Mouse (Mus musculus) erythroid progenitor cell, adult 5-6 weeks (primary cell): ENCODE data around the gene D1Ertd622e. TPM values are rescaled to one million over a fixed set of nuclear protein-coding genes. Genes with fewer than 3 reads are reported as not detected.
"Not testable (repeated sequence)": the region's sequence is repeated elsewhere in the genome, so short reads cannot be mapped to it uniquely, and the experiment has no call there.

Source experiments
- ATAC-seq: replicated peaks from 2 replicates; pipeline ENCODE4 v1.8.0; 2016; ENCODE audit warnings: moderate number of reproducible peaks, mild to moderate bottlenecking, moderate TSS enrichment, inconsistent platforms; ENCODE audit not compliant: poor library complexity, low FRiP score, severe bottlenecking
- total RNA-seq, 2 experiments: library from RNA; stranded (forward) in 1 of 2; stranded (reverse) in 1 of 2; fragments of 150-400 nt in 1 of 2; fragments of 186-747, 209-891 nt in 1 of 2; gene quantifications; 2 replicates each; pipeline versions ENCODE4 v1.2.3 to v1.2.4; 2015 to 2017; ENCODE audit warnings: low replicate concordance in 2 of 2

Gene D1Ertd622e
- total RNA-seq, 2 experiments from 2014 or later: 66.3 to 69.6 TPM

- ATAC-seq: no peak
Measured at GRCm38 (mm10) chr1:97585106-97585505, 76.8 kb downstream of the D1Ertd622e start.

DNA sequence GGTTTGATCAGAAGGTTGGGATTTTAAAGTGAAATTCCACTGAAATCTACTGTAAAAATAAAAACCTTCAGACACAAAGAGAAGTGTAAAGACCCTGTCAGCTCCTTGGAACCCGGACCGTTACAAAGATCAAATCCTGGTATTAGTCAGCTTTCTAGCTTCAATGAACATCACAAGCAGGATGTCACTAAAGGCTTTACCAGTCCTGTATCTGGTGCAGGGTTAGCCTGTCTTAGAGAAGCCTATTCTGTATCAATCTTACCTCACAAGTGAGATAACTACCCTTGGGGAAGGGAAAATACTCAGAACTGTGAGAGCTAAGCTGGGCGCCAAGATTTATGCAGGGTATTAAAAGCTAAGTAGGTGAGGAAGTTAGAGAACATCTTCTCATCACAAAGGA is 77.7 kb downstream of the D1Ertd622e start:
- ATAC-seq: no peak

DNA sequence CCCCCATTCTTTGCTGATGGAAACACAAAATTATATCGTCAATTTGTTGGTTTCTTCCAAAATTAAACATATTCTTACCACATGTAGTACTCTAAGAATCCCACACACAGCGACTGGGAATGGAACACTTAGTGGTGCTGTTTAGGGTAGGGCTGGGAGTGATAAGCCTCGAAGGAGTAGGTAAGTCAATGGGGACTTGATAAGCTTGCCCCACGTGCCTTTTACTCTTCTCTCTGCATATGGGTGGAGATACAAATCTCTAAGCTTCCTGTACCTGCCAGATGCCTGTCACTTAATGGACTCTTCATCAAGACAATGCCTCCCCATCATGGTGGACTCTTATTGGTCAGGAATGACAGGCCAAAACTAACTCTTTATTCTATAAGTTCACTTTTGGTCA is 78.8 kb downstream of the D1Ertd622e start:
- no peak for ATAC-seq

DNA sequence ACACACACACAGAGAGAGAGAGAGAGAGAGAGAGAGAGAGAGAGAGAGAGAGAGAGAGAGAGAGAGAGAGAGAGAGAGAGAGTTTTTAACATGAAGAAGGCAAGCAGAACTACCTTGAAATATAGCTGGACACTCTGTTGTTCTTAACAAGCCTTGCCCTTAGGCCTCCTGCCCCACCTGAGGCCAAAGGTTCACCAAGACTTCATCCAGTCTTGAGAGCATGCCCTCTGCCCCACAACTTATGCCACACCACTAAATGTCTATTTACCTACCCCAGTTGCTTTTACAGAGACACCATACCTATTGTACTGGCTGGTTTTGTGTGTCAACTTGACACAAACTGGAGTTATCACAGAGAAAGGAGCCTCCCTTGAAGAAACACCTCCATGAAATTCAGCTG is 81.2 kb downstream of the D1Ertd622e start:
- ATAC-seq: not testable (repeated sequence)

GRCm38 (mm10) chr1:97580270-97580669 is 81.6 kb downstream of the D1Ertd622e start:
- no peak for ATAC-seq

DNA sequence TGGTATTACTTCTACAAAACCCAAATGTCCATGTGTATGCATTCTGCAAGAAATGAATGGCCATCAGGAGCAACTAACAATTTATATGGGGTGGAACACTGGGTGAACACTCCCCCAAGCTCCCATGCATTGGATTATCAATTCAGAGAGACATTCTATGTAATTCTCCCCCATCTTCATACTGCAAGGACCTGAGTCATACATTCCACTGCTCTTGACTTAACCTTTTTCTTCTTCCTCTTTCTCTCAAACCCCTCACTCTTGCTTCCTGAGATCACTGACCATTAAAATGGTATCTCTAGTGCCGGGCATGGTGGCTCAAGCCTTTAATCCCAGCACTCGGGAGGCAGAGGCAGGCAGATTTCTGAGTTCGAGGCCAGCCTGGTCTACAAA is 83.9 kb downstream of the D1Ertd622e start:
- ATAC-seq: no peak

DNA sequence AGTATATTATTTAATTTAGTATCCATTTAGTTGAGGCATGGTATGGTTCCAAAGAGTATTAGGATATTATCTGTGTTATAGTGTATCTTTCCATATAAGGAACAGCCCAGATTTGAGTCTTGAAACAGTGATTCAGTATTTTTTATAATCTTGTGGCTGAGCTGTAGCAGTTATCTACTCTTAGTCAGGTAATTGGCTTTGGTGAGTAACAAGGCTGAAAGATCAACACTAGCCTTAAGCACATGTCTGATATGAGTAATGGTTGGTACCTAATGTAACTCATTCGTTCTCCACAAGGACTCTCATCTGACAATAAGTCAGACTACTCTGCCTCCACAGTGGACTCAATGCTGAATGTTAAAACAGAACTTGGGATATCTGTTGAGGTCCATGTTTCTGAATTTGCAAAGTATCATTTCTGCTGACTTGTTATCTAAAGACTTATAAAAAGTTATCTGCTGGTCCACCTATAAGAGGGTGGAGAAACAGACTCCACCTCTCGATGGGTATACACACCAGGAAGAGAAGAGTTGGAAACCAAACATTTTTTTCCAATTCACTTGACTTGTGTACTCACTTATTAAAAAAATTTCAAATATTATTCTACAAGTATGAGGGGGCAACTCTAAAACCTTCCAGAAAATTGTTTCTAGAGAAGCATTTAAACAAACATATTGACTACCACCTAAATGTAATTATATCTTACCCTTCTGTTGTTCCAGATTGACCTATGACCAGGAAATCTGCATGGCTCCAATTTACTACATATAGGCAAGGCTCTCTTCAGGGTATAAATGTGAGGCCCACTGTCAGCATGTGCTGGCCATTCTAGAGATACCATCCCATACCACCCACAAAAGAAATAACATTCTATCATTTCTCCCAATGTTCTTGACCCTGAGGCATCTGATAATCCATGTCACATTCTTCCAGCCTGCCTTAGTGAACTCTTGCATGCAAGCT is 84.5 kb downstream of the D1Ertd622e start:
- ATAC-seq: no peak

DNA sequence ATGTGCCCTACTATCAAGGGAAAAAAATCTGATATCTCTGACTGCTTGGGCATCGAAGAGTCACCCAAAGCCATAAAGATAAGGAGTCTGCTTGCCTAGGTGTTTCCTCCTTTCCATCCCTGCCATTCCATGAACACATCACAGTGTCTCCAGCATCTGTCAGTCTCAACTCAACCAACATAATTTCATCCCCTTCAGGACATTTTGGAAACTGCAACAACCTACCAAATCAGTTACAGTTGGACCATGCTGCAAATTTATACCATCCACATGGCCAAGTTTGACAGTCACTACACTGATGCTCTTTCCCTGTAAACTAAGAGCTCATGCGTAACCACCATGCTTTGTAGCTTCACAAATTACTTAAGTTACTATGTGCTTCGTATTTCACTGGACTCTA is 85.3 kb downstream of the D1Ertd622e start:
- ATAC-seq: no peak

- no peak for ATAC-seq
Measured at GRCm38 (mm10) chr1:97570814-97571213, 91.1 kb downstream of the D1Ertd622e start.

- no peak for ATAC-seq
Measured at GRCm38 (mm10) chr1:97567956-97568355, 93.9 kb downstream of the D1Ertd622e start.

DNA sequence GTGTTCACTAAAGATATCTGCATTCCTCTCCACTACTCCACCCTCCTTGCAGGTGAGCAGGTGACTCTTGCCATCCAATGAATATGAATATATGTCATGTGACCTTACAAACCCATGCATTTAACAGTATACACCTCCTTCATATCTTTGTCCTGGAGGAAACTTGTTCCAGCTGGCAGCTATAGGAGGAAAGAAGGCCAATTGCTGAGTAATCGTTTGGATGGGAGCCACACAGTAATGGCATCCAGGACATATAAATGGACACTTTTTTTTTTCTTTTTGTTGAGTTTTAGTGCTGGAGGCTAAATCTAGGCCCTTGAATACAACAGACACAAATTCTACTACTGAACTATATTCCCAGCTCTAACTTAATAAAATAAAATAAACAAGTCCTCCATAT is 97.2 kb downstream of the D1Ertd622e start:
- no peak for ATAC-seq

DNA sequence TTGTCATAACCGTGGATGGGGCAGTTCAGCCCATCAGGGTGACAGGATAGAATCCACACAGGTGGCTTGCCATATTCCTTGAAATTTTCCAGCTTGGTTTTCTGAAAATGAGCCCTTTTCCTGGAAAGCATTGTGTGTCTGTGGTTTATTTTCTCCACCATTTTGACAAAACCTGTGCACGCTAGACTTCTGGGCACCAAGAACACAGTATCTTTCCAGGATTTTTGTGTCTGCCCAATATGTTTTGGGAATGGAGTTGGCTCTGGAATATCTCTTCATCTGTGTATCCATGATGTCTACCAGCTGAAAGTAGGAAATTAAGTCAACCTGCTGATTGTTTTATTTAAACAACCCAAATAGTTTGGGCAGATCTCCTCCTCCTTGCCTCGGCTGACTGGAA is 99.0 kb downstream of the D1Ertd622e start:
- ATAC-seq: no peak

Other genes with a start within 250 kb of the D1Ertd622e start
- gene Gin1, start 108.1 kb upstream of the D1Ertd622e start, total RNA-seq (2015; ENCODE audit: low replicate concordance): 13.0 and 24.3 TPM in 2 replicates
- gene Gin1, start 108.1 kb upstream of the D1Ertd622e start, total RNA-seq (2017; ENCODE audit: low replicate concordance): 21.6 and 26.6 TPM in 2 replicates
- 6.8 and 14.3 TPM in 2 replicates for gene Ppip5k2, start 108.3 kb upstream of the D1Ertd622e start, total RNA-seq (2015; ENCODE audit: low replicate concordance)
- gene Ppip5k2, start 108.3 kb upstream of the D1Ertd622e start, total RNA-seq (2017; ENCODE audit: low replicate concordance): 6.8 and 9.1 TPM in 2 replicates